Mouse (Mus musculus): ENCODE data around the gene Zdhhc20. TPM values are rescaled to one million over a fixed set of nuclear protein-coding genes. Genes with fewer than 3 reads are reported as not detected.
A peak's percentile ranks its signal among the peaks of the same experiment; 100 is the strongest.
"Not testable (repeated sequence)": the region's sequence is repeated elsewhere in the genome, so short reads cannot be mapped to it uniquely, and the experiment has no call there.

The Zdhhc20 gene
- polyA plus RNA-seq, 1 experiment from 2014 or later = 55.1 TPM

- 65% methylated on average over 2 of the region's 2 CpGs for WGBS
- H3K4me2 ChIP-seq = no peak overlapping the region
- H3K4me3 ChIP-seq = no peak overlapping the region
- no peaks in the 10 kb centered on the region for H3K27me3 ChIP-seq
- H3K9me3 ChIP-seq (replicated peaks) = no peaks in the 10 kb centered on the region
- no peak overlapping the region for H3K27ac ChIP-seq
- H3K9ac ChIP-seq = no peak overlapping the region
- peaks cover 44% of the 10 kb centered on the region for H3K36me3 ChIP-seq (ENCODE audit: poor library complexity, severe bottlenecking)
- no peak for ATAC-seq
- H3K4me1 ChIP-seq = no peaks in the 10 kb centered on the region
These were observed 37.1 kb downstream of the Zdhhc20 start for GRCm38 (mm10) chr14:57852961-57853360.

- Histone ChIP-seq H3K27me3 (no peaks in the 10 kb centered on the region), H3K4me3 (no peak overlapping the region), H3K4me1 (no peaks in the 10 kb centered on the region), H3K9ac (no peak overlapping the region), H3K4me2 (no peak overlapping the region), H3K36me3 (ENCODE audit: poor library complexity, severe bottlenecking) (peaks cover 48% of the 10 kb centered on the region), H3K27ac (no peak overlapping the region), H3K9me3 (replicated peaks) (no peaks in the 10 kb centered on the region)
- no peak for ATAC-seq
- 92% methylated on average over 3 of the region's 3 CpGs for WGBS
These were observed 39.7 kb downstream of the Zdhhc20 start for GRCm38 (mm10) chr14:57850330-57850729.

- no peaks in the 10 kb centered on the region for H3K4me1 ChIP-seq
- H3K27ac ChIP-seq = no peak overlapping the region
- no peaks in the 10 kb centered on the region for H3K9me3 ChIP-seq (replicated peaks)
- WGBS = 95% methylated on average over 2 of the region's 2 CpGs
- H3K4me3 ChIP-seq = no peak overlapping the region
- H3K9ac ChIP-seq = no peak overlapping the region
- H3K36me3 ChIP-seq (ENCODE audit: poor library complexity, severe bottlenecking) = peaks cover 61% of the 10 kb centered on the region
- no peak overlapping the region for H3K4me2 ChIP-seq
- no peak for ATAC-seq
- H3K27me3 ChIP-seq = no peaks in the 10 kb centered on the region
These were observed 41.4 kb downstream of the Zdhhc20 start for GRCm38 (mm10) chr14:57848646-57849045.

- not testable (repeated sequence) for H3K27ac ChIP-seq; H3K27me3 ChIP-seq; H3K4me2 ChIP-seq; H3K9ac ChIP-seq; H3K9me3 ChIP-seq (replicated peaks); H3K4me1 ChIP-seq; ATAC-seq; H3K4me3 ChIP-seq
- 81% methylated on average over 5 of the region's 5 CpGs for WGBS
- peaks cover 59% of the 10 kb centered on the region for H3K36me3 ChIP-seq (ENCODE audit: poor library complexity, severe bottlenecking)
These were observed 42.0 kb downstream of the Zdhhc20 start for GRCm38 (mm10) chr14:57848061-57848460.

- H3K4me2 ChIP-seq = no peak overlapping the region
- peaks cover 59% of the 10 kb centered on the region for H3K36me3 ChIP-seq (ENCODE audit: poor library complexity, severe bottlenecking)
- no peaks in the 10 kb centered on the region for H3K27me3 ChIP-seq
- WGBS = 91% methylated on average over 3 of the region's 3 CpGs
- no peak overlapping the region for H3K9ac ChIP-seq
- H3K9me3 ChIP-seq (replicated peaks) = no peaks in the 10 kb centered on the region
- no peak for ATAC-seq
- no peaks in the 10 kb centered on the region for H3K4me1 ChIP-seq
- H3K27ac ChIP-seq = no peak overlapping the region
- no peak overlapping the region for H3K4me3 ChIP-seq
These were observed 45.5 kb downstream of the Zdhhc20 start for GRCm38 (mm10) chr14:57844535-57844934.

GRCm38 (mm10) chr14:57835157-57835556 lies 54.9 kb downstream of the Zdhhc20 start:
- Histone ChIP-seq H3K4me2 (no peak overlapping the region), H3K9me3 (replicated peaks) (no peaks in the 10 kb centered on the region), H3K36me3 (ENCODE audit: poor library complexity, severe bottlenecking) (peaks cover 54% of the 10 kb centered on the region), H3K4me3 (no peak overlapping the region), H3K27ac (no peak overlapping the region), H3K4me1 (no peaks in the 10 kb centered on the region), H3K27me3 (no peaks in the 10 kb centered on the region), H3K9ac (no peak overlapping the region)
- no peak for ATAC-seq
- 91% methylated on average over 10 of the region's 10 CpGs for WGBS

GRCm38 (mm10) chr14:57833526-57833925 lies 56.5 kb downstream of the Zdhhc20 start:
- H3K9ac ChIP-seq = no peak overlapping the region
- no peaks in the 10 kb centered on the region for H3K9me3 ChIP-seq (replicated peaks)
- ATAC-seq = no peak
- H3K27ac ChIP-seq = no peak overlapping the region
- peaks cover 43% of the 10 kb centered on the region for H3K36me3 ChIP-seq (ENCODE audit: poor library complexity, severe bottlenecking)
- no peak overlapping the region for H3K4me3 ChIP-seq
- H3K27me3 ChIP-seq = no peaks in the 10 kb centered on the region
- 94% methylated on average over 2 of the region's 2 CpGs for WGBS
- H3K4me2 ChIP-seq = no peak overlapping the region
- no peaks in the 10 kb centered on the region for H3K4me1 ChIP-seq

GRCm38 (mm10) chr14:57827284-57827683 lies 62.8 kb downstream of the Zdhhc20 start:
- peak overlapping the region; percentile 76 for H3K4me2 ChIP-seq
- 67% methylated on average over 1 of the region's 1 CpGs for WGBS
- H3K9me3 ChIP-seq (replicated peaks) = no peaks in the 10 kb centered on the region
- H3K27me3 ChIP-seq = no peaks in the 10 kb centered on the region
- ATAC-seq = no peak
- no peak overlapping the region for H3K27ac ChIP-seq
- peaks cover 34% of the 10 kb centered on the region for H3K4me1 ChIP-seq
- peak overlapping the region; percentile 91 for H3K9ac ChIP-seq
- H3K4me3 ChIP-seq = peak overlapping the region; percentile 87
- peaks cover 13% of the 10 kb centered on the region for H3K36me3 ChIP-seq (ENCODE audit: poor library complexity, severe bottlenecking)

- Histone ChIP-seq H3K4me2 (peak within 1 kb of the TSS; percentile 76), H3K27ac (peak within 1 kb of the TSS; percentile 90), H3K4me1 (peaks cover 34% of the 10 kb centered on the region), H3K4me3 (peak within 1 kb of the TSS; percentile 87), H3K27me3 (no peaks in the 10 kb centered on the region), H3K9ac (peak within 1 kb of the TSS; percentile 91), H3K9me3 (replicated peaks) (no peaks in the 10 kb centered on the region), H3K36me3 (ENCODE audit: poor library complexity, severe bottlenecking) (peaks cover 18% of the 10 kb centered on the region)
- WGBS = under 1% methylated on average over 96 of the region's 96 CpGs
- ATAC-seq = peak; percentile 98
These were observed 64.0 kb downstream of the Zdhhc20 start, which contains the start of the genes Ska3 and Mrpl57 for GRCm38 (mm10) chr14:57825788-57826751. Gene Ska3 (minus strand): TSS chr14:57826185. Gene Mrpl57 (plus strand): TSS chr14:57826234.

- no peak for ATAC-seq
- H3K36me3 ChIP-seq (ENCODE audit: poor library complexity, severe bottlenecking) = peaks cover 62% of the 10 kb centered on the region
- 96% methylated on average over 4 of the region's 4 CpGs for WGBS
These were observed 69.2 kb downstream of the Zdhhc20 start for GRCm38 (mm10) chr14:57820839-57821238.

GRCm38 (mm10) chr14:57811844-57812243 lies 78.2 kb downstream of the Zdhhc20 start:
- Histone ChIP-seq H3K36me3 (ENCODE audit: poor library complexity, severe bottlenecking) (peaks cover 82% of the 10 kb centered on the region), H3K27ac (no peak overlapping the region), H3K4me3 (no peak overlapping the region), H3K27me3 (no peaks in the 10 kb centered on the region), H3K9ac (no peak overlapping the region), H3K4me2 (no peak overlapping the region), H3K9me3 (replicated peaks) (no peaks in the 10 kb centered on the region), H3K4me1 (no peaks in the 10 kb centered on the region)
- no peak for ATAC-seq
- WGBS = 97% methylated on average over 5 of the region's 5 CpGs

More at GRCm38 (mm10) chr14:57820839-57821238, 69.2 kb downstream of the Zdhhc20 start:
- Histone ChIP-seq H3K4me2 (no peak overlapping the region), H3K4me1 (peaks cover 20% of the 10 kb centered on the region), H3K9ac (no peak overlapping the region), H3K27me3 (no peaks in the 10 kb centered on the region), H3K9me3 (replicated peaks) (no peaks in the 10 kb centered on the region), H3K27ac (no peak overlapping the region), H3K4me3 (no peak overlapping the region)

- no peak overlapping the region for H3K4me3 ChIP-seq
- H3K27ac ChIP-seq = no peak overlapping the region
- no peaks in the 10 kb centered on the region for H3K27me3 ChIP-seq
- H3K4me1 ChIP-seq = no peaks in the 10 kb centered on the region
- peaks cover 83% of the 10 kb centered on the region for H3K36me3 ChIP-seq (ENCODE audit: poor library complexity, severe bottlenecking)
- ATAC-seq = no peak
- H3K9ac ChIP-seq = no peak overlapping the region
- no peaks in the 10 kb centered on the region for H3K9me3 ChIP-seq (replicated peaks)
- 91% methylated on average over 2 of the region's 2 CpGs for WGBS
- H3K4me2 ChIP-seq = no peak overlapping the region
These were observed 79.2 kb downstream of the Zdhhc20 start for GRCm38 (mm10) chr14:57810886-57811285.

All from forebrain, embryonic 13.5 days (tissue).